20 mouse cellular contexts compared by ENCODE assay signal in genomic region chr4:34234645-34235044, GRCm38 (mm10).
DNase-seq lines count a peak whose midpoint lies in the region; ATAC-seq lines count a peak whose summit lies in the region.
"Had no signal": no experiment of that assay in that cellular context is flagged by ENCODE, and none has a peak within 500 bp of the region (broad histone marks: within the 10 kb centered on the region; RNA-seq: fewer than 3 reads in every experiment).

No protein-coding gene starts in this region.

- H3K9ac ChIP-seq in kidney, embryonic 14.5 days (ENCODE audit: low read depth, low read length), result no peak overlapping the region
- H3K9ac ChIP-seq in liver, embryonic 12.5 days, result no peak overlapping the region
- H3K9ac ChIP-seq: embryonic facial prominence, embryonic 15.5 days; hindbrain, embryonic 15.5 days had no signal

- H3K27ac ChIP-seq in kidney, embryonic 14.5 days (ENCODE audit: low read depth, low read length), result no peak overlapping the region
- H3K27ac ChIP-seq in liver, embryonic 12.5 days, result no peak overlapping the region
- H3K27ac ChIP-seq: embryonic facial prominence, embryonic 15.5 days; hindbrain, embryonic 15.5 days; left cerebral cortex, adult 2 months; limb, embryonic 10.5 days had no signal

- H3K27me3 ChIP-seq in kidney, embryonic 14.5 days (ENCODE audit: control insufficient read depth, insufficient read depth, low read length), result no peaks in the 10 kb centered on the region
- no peaks in the 10 kb centered on the region for H3K27me3 ChIP-seq in liver, embryonic 12.5 days (replicated peaks)
- H3K27me3 ChIP-seq: embryonic facial prominence, embryonic 15.5 days; hindbrain, embryonic 15.5 days had no signal

- H3K4me2 ChIP-seq in kidney, embryonic 14.5 days (replicated peaks; ENCODE audit: low read depth, low read length), result peak overlapping the region; percentile 17; the same call in 1 of the 2 replicates
- no peak overlapping the region for H3K4me2 ChIP-seq in liver, embryonic 12.5 days
- H3K4me2 ChIP-seq: embryonic facial prominence, embryonic 15.5 days; hindbrain, embryonic 15.5 days had no signal

- no peak for ATAC-seq in kidney, embryonic 14.5 days (ENCODE audit: low FRiP score, low TSS enrichment)
- no peak for ATAC-seq in liver, embryonic 12.5 days
- ATAC-seq: forebrain, embryonic 16.5 days; intestine, postnatal 0 days had no signal

- peak; percentile 21 for DNase-seq in adrenal gland, postnatal 14 days
- no peak for DNase-seq in adrenal gland, adult (ENCODE audit: inconsistent age in 2 of 2, low spot score in 1 of 2)
- DNase-seq in MN1 (ENCODE audit: low spot score), result peak; percentile 17
- DNase-seq in kidney, postnatal 36 days, result peak; percentile 19 to 27
- DNase-seq in lung, postnatal 36 days, result no peak
- DNase-seq: cerebellum, adult 11-12 months; cerebellum, postnatal 25 days; layer of hippocampus, adult 9-11 months; lung, adult 2 months; right cerebral cortex, adult 18-20 months; thymus, postnatal 25 days had no signal

- H3K36me3 ChIP-seq in kidney, embryonic 14.5 days (ENCODE audit: control insufficient read depth, insufficient read depth, low read length), result no peaks in the 10 kb centered on the region
- no peaks in the 10 kb centered on the region for H3K36me3 ChIP-seq in liver, embryonic 12.5 days
- H3K36me3 ChIP-seq: embryonic facial prominence, embryonic 15.5 days; G1E; hindbrain, embryonic 15.5 days; limb, embryonic 10.5 days had no signal

- H3K4me3 ChIP-seq in kidney, embryonic 14.5 days (ENCODE audit: low read length), result no peak overlapping the region
- H3K4me3 ChIP-seq in liver, embryonic 12.5 days, result no peak overlapping the region
- H3K4me3 ChIP-seq: embryonic facial prominence, embryonic 15.5 days; hindbrain, embryonic 15.5 days; left cerebral cortex, adult 2 months; limb, embryonic 10.5 days had no signal

- WGBS in kidney, embryonic 14.5 days, result 52% methylated on average over 8 of the region's 8 CpGs
- WGBS in liver, embryonic 12.5 days (ENCODE audit: insufficient replicate concordance), result 72% methylated on average over 8 of the region's 8 CpGs

- H3K4me1 ChIP-seq in kidney, embryonic 14.5 days (ENCODE audit: control insufficient read depth, insufficient read depth, low read length), result no peaks in the 10 kb centered on the region
- H3K4me1 ChIP-seq in liver, embryonic 12.5 days, result no peaks in the 10 kb centered on the region
- H3K4me1 ChIP-seq: embryonic facial prominence, embryonic 15.5 days had no signal

- H3K9me3 ChIP-seq in kidney, embryonic 14.5 days (ENCODE audit: control insufficient read depth, low read length), result no peaks in the 10 kb centered on the region
- H3K9me3 ChIP-seq in liver, embryonic 12.5 days (replicated peaks), result no peaks in the 10 kb centered on the region
- H3K9me3 ChIP-seq: embryonic facial prominence, embryonic 15.5 days; G1E; hindbrain, embryonic 15.5 days; limb, embryonic 10.5 days had no signal

Comparison
In these comparisons a context has a peak if more than half of its experiments do, and no peak if none do; other contexts are left out.
1. DNase-seq: peak in adrenal gland, postnatal 14 days (single experiment), MN1 (single experiment) and kidney, postnatal 36 days (2 of 2); none in adrenal gland, adult (0 of 2) and lung, postnatal 36 days (single experiment).